Mouse (Mus musculus) midbrain, embryonic 10.5 days (tissue): Measurements from ENCODE around the gene Sord. TPM values are rescaled to one million over a fixed set of nuclear protein-coding genes. Genes with fewer than 3 reads are reported as not detected.

Experiments
- DNase-seq: peaks from one replicate; pipeline ENCODE4 v3.0.0-alpha.2; 2017; ENCODE audit warnings: low spot score
- H3K27ac ChIP-seq: fragments of 300-500 bp; sonication (generic); replicated peaks from 2 replicates; pipeline ENCODE4 v1.5.1; 2016; ENCODE audit warnings: mild to moderate bottlenecking
- H3K27me3 ChIP-seq: fragments of 300-500 bp; sonication (generic); 2 replicates; pipeline ENCODE4 v1.6.1; 2016; ENCODE audit warnings: low read depth, mild to moderate bottlenecking; ENCODE audit not compliant: poor library complexity, severe bottlenecking
- H3K36me3 ChIP-seq: fragments of 300-500 bp; sonication (generic); 2 replicates; pipeline ENCODE4 v1.6.1; 2016; ENCODE audit warnings: mild to moderate bottlenecking, moderate library complexity
- H3K4me1 ChIP-seq: fragments of 300-500 bp; sonication (generic); 2 replicates; pipeline ENCODE4 v1.6.1; 2016
- H3K4me3 ChIP-seq: fragments of 300-500 bp; sonication (generic); 2 replicates; pipeline ENCODE4 v1.5.1; 2016; ENCODE audit warnings: mild to moderate bottlenecking, moderate library complexity
- H3K9me3 ChIP-seq: fragments of 300-500 bp; sonication (generic); replicated peaks from 2 replicates; pipeline ENCODE4 v1.6.1; 2016; ENCODE audit warnings: mild to moderate bottlenecking
- whole genome bisulfite sequencing: fragments of 180-500 bp; shearing (Covaris S2); methylation state at CpG from one replicate; pipeline ENCODE4 v1.1.7; 2016; 5-methylcytosine and 5-hydroxymethylcytosine counted together
- polyA plus RNA-seq: library from polyadenylated mRNA; unstranded; fragments of >200 nt; fragmentation: Nextera tagmentation; extraction: Ambion mirVana; gene quantifications from 2 replicates; pipeline ENCODE4 v1.2.1, GENCODE M21; 2016

Gene Sord
- polyA plus RNA-seq, 1 experiment from 2014 or later, result 34.3 TPM

GRCm38 (mm10) chr2:122313536-122313935 lies 79.0 kb downstream of the Sord start, which contains the start of gene Duoxa1:
Gene Duoxa1, minus strand, starts transcription at chr2:122313730.
- H3K4me3 ChIP-seq, result peak within 1 kb of the TSS; percentile 43

More at GRCm38 (mm10) chr2:122313536-122313935, 79.0 kb downstream of the Sord start, which contains the start of gene Duoxa1:
- no peak within 1 kb of the TSS for H3K27ac ChIP-seq
- H3K4me1 ChIP-seq, result peaks cover 11% of the 10 kb centered on the region
- H3K27me3 ChIP-seq, result peaks cover 61% of the 10 kb centered on the region
- H3K9me3 ChIP-seq, result no peaks in the 10 kb centered on the region
- WGBS, result 4% methylated on average over 24 of the region's 24 CpGs
- DNase-seq, result peak; percentile 30
- no peaks in the 10 kb centered on the region for H3K36me3 ChIP-seq

Other genes with a start within 250 kb of the Sord start
- gene Eif3j1, start 206.2 kb upstream of the Sord start, polyA plus RNA-seq, result 11.3 and 12.6 TPM in 2 replicates
- gene Spg11, start 116.4 kb upstream of the Sord start, polyA plus RNA-seq, result 10.7 and 11.8 TPM in 2 replicates
- 101 and 106 TPM in 2 replicates for gene B2m, start 87.1 kb upstream of the Sord start, polyA plus RNA-seq
- gene Trim69, start 74.0 kb upstream of the Sord start, polyA plus RNA-seq, result not detected in 2 replicates
- gene Patl2, start 48.6 kb upstream of the Sord start, polyA plus RNA-seq, result not detected in 2 replicates
- not detected in 2 replicates for gene Terb2, start 48.5 kb upstream of the Sord start, polyA plus RNA-seq
- gene Duox2, start 63.7 kb downstream of the Sord start, polyA plus RNA-seq, result not detected in 2 replicates
- gene Duoxa2, start 64.2 kb downstream of the Sord start, polyA plus RNA-seq, result not detected in 2 replicates
- not detected in 2 replicates for gene Duoxa1, start 79.0 kb downstream of the Sord start, polyA plus RNA-seq
- gene Duox1, start 80.9 kb downstream of the Sord start, polyA plus RNA-seq, result 0.02 TPM in 2 replicates
- 5.8 and 7.9 TPM in 2 replicates for gene Shf, start 134.4 kb downstream of the Sord start, polyA plus RNA-seq
- not detected in 2 replicates for gene Slc28a2, start 191.7 kb downstream of the Sord start, polyA plus RNA-seq